Mouse (Mus musculus): Measurements from ENCODE around the gene Synpo2. TPM values are rescaled to one million over a fixed set of nuclear protein-coding genes. Genes with fewer than 3 reads are reported as not detected.

Gene Synpo2
- polyA plus RNA-seq, 1 experiment from 2014 or later: 0.72 TPM

GRCm38 (mm10) chr3:123237446-123237845 lies 1.5 kb upstream of the Synpo2 start:
- ATAC-seq: no peak
- no peaks in the 10 kb centered on the region for H3K9me3 ChIP-seq (replicated peaks)
- H3K9ac ChIP-seq: no peak overlapping the region
- H3K4me2 ChIP-seq: no peak overlapping the region
- H3K4me3 ChIP-seq: no peak overlapping the region
- H3K27ac ChIP-seq: no peak overlapping the region
- peaks cover 20% of the 10 kb centered on the region for H3K4me1 ChIP-seq
- peaks cover 2% of the 10 kb centered on the region; the same call in 1 of the 2 replicates for H3K27me3 ChIP-seq
- no peaks in the 10 kb centered on the region for H3K36me3 ChIP-seq (ENCODE audit: poor library complexity, severe bottlenecking)

GRCm38 (mm10) chr3:123237039-123237438 lies 1.1 kb upstream of the Synpo2 start:
- peaks cover 20% of the 10 kb centered on the region for H3K4me1 ChIP-seq
- H3K9me3 ChIP-seq (replicated peaks): no peaks in the 10 kb centered on the region
- H3K4me2 ChIP-seq: no peak overlapping the region
- no peak overlapping the region for H3K4me3 ChIP-seq
- H3K27me3 ChIP-seq: peaks cover 2% of the 10 kb centered on the region; the same call in 1 of the 2 replicates
- H3K36me3 ChIP-seq (ENCODE audit: poor library complexity, severe bottlenecking): no peaks in the 10 kb centered on the region
- no peak overlapping the region for H3K9ac ChIP-seq
- no peak overlapping the region for H3K27ac ChIP-seq
- WGBS: 32% methylated on average over 7 of the region's 7 CpGs
- no peak for ATAC-seq

DNA sequence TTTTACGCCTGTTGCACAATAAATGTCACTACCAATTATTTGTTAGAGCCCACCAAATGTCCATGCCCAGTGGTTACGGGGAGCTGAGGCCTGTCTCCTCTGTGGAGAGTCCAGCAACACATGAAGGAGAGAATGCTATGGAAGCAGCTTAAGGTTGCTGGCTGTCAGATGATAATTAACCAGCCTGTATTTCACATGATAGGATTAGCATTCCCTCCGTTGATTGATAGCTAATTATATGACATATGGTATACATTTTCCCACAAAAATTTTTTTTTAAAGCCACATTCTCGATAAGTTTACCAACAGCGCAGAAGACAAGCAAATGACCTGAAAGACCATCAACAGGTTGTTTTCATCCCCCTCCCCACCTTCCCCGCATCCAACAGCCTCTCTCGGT lies 454 bp downstream of the Synpo2 start:
- peak; percentile 22; the same call in 1 of the 2 replicates for ATAC-seq

GRCm38 (mm10) chr3:123234191-123234836 lies 1.6 kb downstream of the Synpo2 start:
- peak; percentile 19; the same call in 1 of the 2 replicates for ATAC-seq
- Histone ChIP-seq H3K4me2 (no peak overlapping the region), H3K4me3 (no peak overlapping the region), H3K9me3 (replicated peaks) (no peaks in the 10 kb centered on the region), H3K27ac (no peak overlapping the region), H3K27me3 (peaks cover 2% of the 10 kb centered on the region; the same call in 1 of the 2 replicates), H3K9ac (no peak overlapping the region), H3K4me1 (peaks cover 20% of the 10 kb centered on the region), H3K36me3 (ENCODE audit: poor library complexity, severe bottlenecking) (no peaks in the 10 kb centered on the region)
- 48% methylated on average over 16 of the region's 16 CpGs for WGBS

More for the DNA sequence above, 454 bp downstream of the Synpo2 start:
- no peak overlapping the region for H3K27ac ChIP-seq
- no peaks in the 10 kb centered on the region for H3K9me3 ChIP-seq (replicated peaks)
- peak overlapping the region; percentile 55; the same call in 1 of the 2 replicates for H3K9ac ChIP-seq
- WGBS: 18% methylated on average over 7 of the region's 7 CpGs
- H3K36me3 ChIP-seq (ENCODE audit: poor library complexity, severe bottlenecking): no peaks in the 10 kb centered on the region
- peaks cover 20% of the 10 kb centered on the region for H3K4me1 ChIP-seq
- H3K27me3 ChIP-seq: peaks cover 2% of the 10 kb centered on the region; the same call in 1 of the 2 replicates
- H3K4me2 ChIP-seq: peak overlapping the region; percentile 72
- H3K4me3 ChIP-seq: peak overlapping the region; percentile 41

GRCm38 (mm10) chr3:123231639-123232038 lies 4.3 kb downstream of the Synpo2 start:
- Histone ChIP-seq H3K4me3 (no peak overlapping the region), H3K9me3 (replicated peaks) (no peaks in the 10 kb centered on the region), H3K9ac (no peak overlapping the region), H3K27me3 (no peaks in the 10 kb centered on the region), H3K27ac (no peak overlapping the region), H3K4me2 (no peak overlapping the region), H3K4me1 (peaks cover 14% of the 10 kb centered on the region; the same call in 1 of the 2 replicates), H3K36me3 (ENCODE audit: poor library complexity, severe bottlenecking) (no peaks in the 10 kb centered on the region)
- no peak for ATAC-seq
- 81% methylated on average over 2 of the region's 2 CpGs for WGBS

- Histone ChIP-seq H3K4me2 (no peak overlapping the region), H3K9me3 (replicated peaks) (no peaks in the 10 kb centered on the region), H3K4me3 (no peak overlapping the region), H3K36me3 (ENCODE audit: poor library complexity, severe bottlenecking) (no peaks in the 10 kb centered on the region), H3K27me3 (no peaks in the 10 kb centered on the region), H3K9ac (no peak overlapping the region), H3K27ac (no peak overlapping the region), H3K4me1 (no peaks in the 10 kb centered on the region)
- no peak for ATAC-seq
- 96% methylated on average over 3 of the region's 3 CpGs for WGBS
These were observed 8.7 kb downstream of the Synpo2 start for GRCm38 (mm10) chr3:123227276-123227675.

DNA sequence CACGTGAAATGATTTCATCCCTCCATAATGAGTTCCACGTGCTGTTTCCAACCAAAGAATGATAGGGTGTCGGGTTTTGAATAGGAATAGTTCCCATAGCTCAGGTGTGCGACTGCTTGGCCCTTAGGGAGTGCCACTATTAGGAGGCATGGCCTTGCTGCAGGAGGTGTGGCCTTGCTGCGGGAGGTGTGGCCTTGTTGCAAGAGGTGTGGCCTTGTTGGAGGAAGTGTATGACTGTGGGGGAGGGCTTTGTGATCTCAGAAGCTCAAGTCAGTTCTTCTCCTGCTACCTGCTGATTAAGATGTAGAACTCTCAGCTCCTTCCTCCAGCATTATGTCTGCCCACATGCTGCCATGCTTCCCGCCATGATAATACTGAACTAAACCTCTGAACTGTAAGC lies 17.3 kb downstream of the Synpo2 start:
- Histone ChIP-seq H3K27ac (no peak overlapping the region), H3K9ac (no peak overlapping the region), H3K4me2 (no peak overlapping the region), H3K27me3 (no peaks in the 10 kb centered on the region), H3K9me3 (replicated peaks) (no peaks in the 10 kb centered on the region), H3K4me3 (no peak overlapping the region), H3K36me3 (ENCODE audit: poor library complexity, severe bottlenecking) (no peaks in the 10 kb centered on the region), H3K4me1 (no peaks in the 10 kb centered on the region)
- no peak for ATAC-seq
- WGBS: 67% methylated on average over 6 of the region's 6 CpGs

- H3K4me3 ChIP-seq: no peak overlapping the region
- H3K36me3 ChIP-seq (ENCODE audit: poor library complexity, severe bottlenecking): no peaks in the 10 kb centered on the region
- no peak for ATAC-seq
- H3K27me3 ChIP-seq: no peaks in the 10 kb centered on the region
- no peak overlapping the region for H3K9ac ChIP-seq
- no peaks in the 10 kb centered on the region for H3K9me3 ChIP-seq (replicated peaks)
- H3K27ac ChIP-seq: no peak overlapping the region
- WGBS: 89% methylated on average over 4 of the region's 4 CpGs
- H3K4me1 ChIP-seq: no peaks in the 10 kb centered on the region
- H3K4me2 ChIP-seq: no peak overlapping the region
These were observed 27.1 kb downstream of the Synpo2 start for GRCm38 (mm10) chr3:123208891-123209290.

DNA sequence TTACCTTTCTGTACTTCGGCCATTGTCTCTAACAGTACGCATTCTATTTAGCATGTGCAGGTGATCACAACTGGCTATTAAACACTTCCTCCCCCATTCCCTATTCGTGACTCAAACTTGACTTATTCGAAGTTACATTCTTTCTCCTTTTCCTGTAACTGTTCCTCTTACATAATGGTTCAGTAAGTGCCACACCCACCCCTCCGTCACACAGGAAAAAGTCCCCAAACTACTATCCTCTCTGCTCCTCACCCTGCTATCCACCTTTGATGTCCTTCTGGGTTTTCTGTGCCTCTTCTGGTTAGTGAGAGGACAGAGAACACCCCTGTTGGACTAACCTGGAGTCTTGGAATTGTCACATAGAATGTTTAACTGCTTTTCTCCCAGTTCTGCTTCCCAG lies 28.6 kb downstream of the Synpo2 start:
- no peak overlapping the region for H3K4me3 ChIP-seq

DNA sequence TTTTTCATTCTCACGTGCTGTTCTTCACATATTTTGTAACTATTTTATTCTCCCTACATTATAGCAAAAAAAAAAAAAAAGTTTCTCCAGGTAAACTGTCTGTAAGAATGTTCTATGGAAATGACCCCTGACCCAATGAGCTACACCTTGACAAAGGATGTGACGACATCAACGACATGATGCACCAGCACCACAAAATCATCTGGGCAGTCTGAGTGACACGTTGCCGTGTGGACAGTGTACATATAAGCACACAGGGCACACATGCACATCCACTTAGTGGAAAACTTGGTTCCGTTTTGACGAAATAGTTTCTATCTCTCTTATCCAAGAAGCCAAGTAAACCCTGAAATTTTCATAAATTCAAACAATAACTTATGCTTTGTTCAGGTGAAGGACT lies 30.5 kb downstream of the Synpo2 start:
- no peak for ATAC-seq
- 89% methylated on average over 7 of the region's 7 CpGs for WGBS
- Histone ChIP-seq H3K9me3 (replicated peaks) (no peaks in the 10 kb centered on the region), H3K4me1 (no peaks in the 10 kb centered on the region), H3K9ac (no peak overlapping the region), H3K4me2 (no peak overlapping the region), H3K36me3 (ENCODE audit: poor library complexity, severe bottlenecking) (no peaks in the 10 kb centered on the region), H3K27ac (no peak overlapping the region), H3K4me3 (no peak overlapping the region), H3K27me3 (no peaks in the 10 kb centered on the region)

More for the DNA sequence above, 28.6 kb downstream of the Synpo2 start:
- Histone ChIP-seq H3K4me2 (no peak overlapping the region), H3K36me3 (ENCODE audit: poor library complexity, severe bottlenecking) (no peaks in the 10 kb centered on the region), H3K9me3 (replicated peaks) (no peaks in the 10 kb centered on the region), H3K27ac (no peak overlapping the region), H3K27me3 (no peaks in the 10 kb centered on the region), H3K9ac (no peak overlapping the region), H3K4me1 (no peaks in the 10 kb centered on the region)
- no peak for ATAC-seq
- WGBS: 83% methylated on average over 5 of the region's 5 CpGs

- no peak overlapping the region for H3K9ac ChIP-seq
- no peaks in the 10 kb centered on the region for H3K9me3 ChIP-seq (replicated peaks)
- H3K27ac ChIP-seq: no peak overlapping the region
- WGBS: 68% methylated on average over 6 of the region's 6 CpGs
- no peak overlapping the region for H3K4me3 ChIP-seq
- no peak overlapping the region for H3K4me2 ChIP-seq
- H3K36me3 ChIP-seq (ENCODE audit: poor library complexity, severe bottlenecking): no peaks in the 10 kb centered on the region
- H3K4me1 ChIP-seq: no peaks in the 10 kb centered on the region
- H3K27me3 ChIP-seq: no peaks in the 10 kb centered on the region
- ATAC-seq: no peak
These were observed 30.9 kb downstream of the Synpo2 start for GRCm38 (mm10) chr3:123205065-123205464.

- no peak overlapping the region for H3K4me3 ChIP-seq
- no peak overlapping the region for H3K4me2 ChIP-seq
- H3K9ac ChIP-seq: no peak overlapping the region
- H3K4me1 ChIP-seq: no peaks in the 10 kb centered on the region
- no peak overlapping the region for H3K27ac ChIP-seq
- 39% methylated on average over 4 of the region's 4 CpGs for WGBS
- H3K9me3 ChIP-seq (replicated peaks): no peaks in the 10 kb centered on the region
- ATAC-seq: no peak
- no peaks in the 10 kb centered on the region for H3K27me3 ChIP-seq
- H3K36me3 ChIP-seq (ENCODE audit: poor library complexity, severe bottlenecking): no peaks in the 10 kb centered on the region
These were observed 31.3 kb downstream of the Synpo2 start for GRCm38 (mm10) chr3:123204658-123205057.

DNA sequence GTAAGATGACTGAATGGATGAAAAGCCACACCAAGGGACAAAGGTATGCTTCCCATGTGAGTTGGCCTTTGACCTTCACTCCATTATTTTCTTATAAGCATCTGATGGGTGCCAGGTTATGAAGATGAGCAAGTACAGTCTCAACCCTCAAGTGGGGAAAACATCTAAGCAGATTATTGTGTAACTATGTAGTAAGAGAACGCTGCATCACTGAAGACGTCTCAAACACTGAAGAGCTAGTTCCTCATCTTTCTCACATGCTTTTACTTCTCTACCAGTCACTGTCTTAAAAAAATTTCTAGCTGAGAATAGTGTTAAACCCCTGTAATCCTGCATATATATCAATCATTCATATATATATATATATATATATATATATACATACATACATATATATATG lies 34.2 kb downstream of the Synpo2 start:
- H3K4me1 ChIP-seq: no peaks in the 10 kb centered on the region
- no peaks in the 10 kb centered on the region for H3K9me3 ChIP-seq (replicated peaks)
- H3K4me3 ChIP-seq: no peak overlapping the region
- H3K27ac ChIP-seq: no peak overlapping the region
- no peak for ATAC-seq
- no peaks in the 10 kb centered on the region for H3K27me3 ChIP-seq
- H3K9ac ChIP-seq: no peak overlapping the region
- WGBS: 91% methylated on average over 2 of the region's 2 CpGs
- no peaks in the 10 kb centered on the region for H3K36me3 ChIP-seq (ENCODE audit: poor library complexity, severe bottlenecking)
- H3K4me2 ChIP-seq: no peak overlapping the region
